Mouse (Mus musculus): ENCODE data around the gene Ftl1. TPM values are rescaled to one million over a fixed set of nuclear protein-coding genes. Genes with fewer than 3 reads are reported as not detected.
A peak's percentile ranks its signal among the peaks of the same experiment; 100 is the strongest.
"Not testable (repeated sequence)": the region's sequence is repeated elsewhere in the genome, so short reads cannot be mapped to it uniquely, and the experiment has no call there.

Ftl1 gene
- polyA plus RNA-seq (2012; rRNA removed) (1,503 and 2,450 TPM in 2 replicates), polyA plus RNA-seq (2014; fragmentation: Nextera tagmentation; extraction: Ambion mirVana) (4,726 and 4,986 TPM in 2 replicates)

GRCm38 (mm10) chr7:45459564-45460140 lies at the start of gene Ftl1:
Ftl1 (minus strand) TSS chr7:45459884.
- Histone ChIP-seq H3K27ac (replicated peaks; ENCODE audit: low read depth, low read length) (peak within 1 kb of the TSS; percentile 88), H3K9ac (ENCODE audit: low read depth, low read length, severe bottlenecking) (peak within 1 kb of the TSS; percentile 67), H3K36me3 (ENCODE audit: control insufficient read depth, insufficient read depth, low read length) (peaks cover 66% of the 10 kb centered on the region), H3K4me2 (replicated peaks; ENCODE audit: low read depth, low read length, severe bottlenecking) (peak within 1 kb of the TSS; percentile 83), H3K4me1 (ENCODE audit: control insufficient read depth, insufficient read depth, low read length) (peaks cover 32% of the 10 kb centered on the region), H3K4me3 (replicated peaks; ENCODE audit: low read length) (peak within 1 kb of the TSS; percentile 73)
- TF ChIP-seq POLR2A (IDR thresholded peaks at IDR 0.05; ENCODE audit: borderline replicate concordance, extremely low read depth, insufficient read depth, insufficient read length): peak; percentile 90; the same call in 1 of the 2 replicates
- under 1% methylated on average over 24 of the region's 37 CpGs for WGBS
- peak; percentile 93 for ATAC-seq (ENCODE audit: low FRiP score, low read depth)
- H3K27me3 ChIP-seq (ENCODE audit: control insufficient read depth, insufficient read depth, low read length); H3K9me3 ChIP-seq (ENCODE audit: control insufficient read depth, low read length): not testable (repeated sequence)
- DNase-seq (ENCODE audit: low spot score): peak; percentile 100

GRCm38 (mm10) chr7:45509181-45509882 lies 49.6 kb upstream of the Ftl1 start:
- WGBS: 23% methylated on average over 19 of the region's 19 CpGs
- no peak for DNase-seq (ENCODE audit: low spot score)
- ATAC-seq (ENCODE audit: low FRiP score, low read depth): no peak
- H3K36me3 ChIP-seq (ENCODE audit: control insufficient read depth, insufficient read depth, low read length): peaks cover 33% of the 10 kb centered on the region
- H3K9me3 ChIP-seq (ENCODE audit: control insufficient read depth, low read length): no peaks in the 10 kb centered on the region
- TF ChIP-seq POLR2A (IDR thresholded peaks at IDR 0.05; ENCODE audit: borderline replicate concordance, extremely low read depth, insufficient read depth, insufficient read length): no peak
- peak overlapping the region; percentile 90; the same call in 1 of the 2 replicates for H3K27ac ChIP-seq (replicated peaks; ENCODE audit: low read depth, low read length)
- no peaks in the 10 kb centered on the region for H3K27me3 ChIP-seq (ENCODE audit: control insufficient read depth, insufficient read depth, low read length)
- H3K9ac ChIP-seq (ENCODE audit: low read depth, low read length, severe bottlenecking): peak overlapping the region; percentile 83
- peaks cover 13% of the 10 kb centered on the region for H3K4me1 ChIP-seq (ENCODE audit: control insufficient read depth, insufficient read depth, low read length)
- H3K4me3 ChIP-seq (replicated peaks; ENCODE audit: low read length): peak overlapping the region; percentile 74
- H3K4me2 ChIP-seq (replicated peaks; ENCODE audit: low read depth, low read length, severe bottlenecking): peak overlapping the region; percentile 97

- DNase-seq (ENCODE audit: low spot score) (no peak), ATAC-seq (ENCODE audit: low FRiP score, low read depth) (no peak)
- no peak overlapping the region for H3K9ac ChIP-seq (ENCODE audit: low read depth, low read length, severe bottlenecking)
- H3K36me3 ChIP-seq (ENCODE audit: control insufficient read depth, insufficient read depth, low read length): peaks cover 33% of the 10 kb centered on the region
- no peak for TF ChIP-seq POLR2A (IDR thresholded peaks at IDR 0.05; ENCODE audit: borderline replicate concordance, extremely low read depth, insufficient read depth, insufficient read length)
- H3K4me3 ChIP-seq (replicated peaks; ENCODE audit: low read length): peak overlapping the region; percentile 74; the same call in 1 of the 2 replicates
- H3K27ac ChIP-seq (replicated peaks; ENCODE audit: low read depth, low read length): no peak overlapping the region
- peaks cover 13% of the 10 kb centered on the region for H3K4me1 ChIP-seq (ENCODE audit: control insufficient read depth, insufficient read depth, low read length)
- H3K4me2 ChIP-seq (replicated peaks; ENCODE audit: low read depth, low read length, severe bottlenecking): peak overlapping the region; percentile 97; the same call in 1 of the 2 replicates
- whole genome bisulfite sequencing: 75% methylated on average over 6 of the region's 6 CpGs
- H3K27me3 ChIP-seq (ENCODE audit: control insufficient read depth, insufficient read depth, low read length): no peaks in the 10 kb centered on the region
- no peaks in the 10 kb centered on the region for H3K9me3 ChIP-seq (ENCODE audit: control insufficient read depth, low read length)
These were observed 48.9 kb upstream of the Ftl1 start for GRCm38 (mm10) chr7:45508561-45508960.

- Histone ChIP-seq H3K27me3 (ENCODE audit: control insufficient read depth, insufficient read depth, low read length) (no peaks in the 10 kb centered on the region), H3K9ac (ENCODE audit: low read depth, low read length, severe bottlenecking) (no peak overlapping the region), H3K27ac (replicated peaks; ENCODE audit: low read depth, low read length) (no peak overlapping the region), H3K4me2 (replicated peaks; ENCODE audit: low read depth, low read length, severe bottlenecking) (no peak overlapping the region), H3K4me3 (replicated peaks; ENCODE audit: low read length) (no peak overlapping the region), H3K9me3 (ENCODE audit: control insufficient read depth, low read length) (no peaks in the 10 kb centered on the region), H3K4me1 (ENCODE audit: control insufficient read depth, insufficient read depth, low read length) (peaks cover 13% of the 10 kb centered on the region), H3K36me3 (ENCODE audit: control insufficient read depth, insufficient read depth, low read length) (peaks cover 43% of the 10 kb centered on the region)
- DNase-seq (ENCODE audit: low spot score) (no peak), ATAC-seq (ENCODE audit: low FRiP score, low read depth) (no peak)
- WGBS: 89% methylated on average over 6 of the region's 6 CpGs
- no peak for TF ChIP-seq POLR2A (IDR thresholded peaks at IDR 0.05; ENCODE audit: borderline replicate concordance, extremely low read depth, insufficient read depth, insufficient read length)
These were observed 47.9 kb upstream of the Ftl1 start for GRCm38 (mm10) chr7:45507583-45507982.

- H3K36me3 ChIP-seq (ENCODE audit: control insufficient read depth, insufficient read depth, low read length): peaks cover 95% of the 10 kb centered on the region
- TF ChIP-seq POLR2A (IDR thresholded peaks at IDR 0.05; ENCODE audit: borderline replicate concordance, extremely low read depth, insufficient read depth, insufficient read length): no peak
These were observed 38.7 kb upstream of the Ftl1 start for GRCm38 (mm10) chr7:45498427-45498826.

More at GRCm38 (mm10) chr7:45498427-45498826, 38.7 kb upstream of the Ftl1 start:
- H3K9ac ChIP-seq (ENCODE audit: low read depth, low read length, severe bottlenecking): no peak overlapping the region
- WGBS: 95% methylated on average over 6 of the region's 6 CpGs
- ATAC-seq (ENCODE audit: low FRiP score, low read depth) (no peak), DNase-seq (ENCODE audit: low spot score) (no peak)
- H3K27ac ChIP-seq (replicated peaks; ENCODE audit: low read depth, low read length): no peak overlapping the region
- no peaks in the 10 kb centered on the region for H3K27me3 ChIP-seq (ENCODE audit: control insufficient read depth, insufficient read depth, low read length)
- no peak overlapping the region for H3K4me2 ChIP-seq (replicated peaks; ENCODE audit: low read depth, low read length, severe bottlenecking)
- H3K9me3 ChIP-seq (ENCODE audit: control insufficient read depth, low read length): no peaks in the 10 kb centered on the region
- H3K4me1 ChIP-seq (ENCODE audit: control insufficient read depth, insufficient read depth, low read length): no peaks in the 10 kb centered on the region
- H3K4me3 ChIP-seq (replicated peaks; ENCODE audit: low read length): no peak overlapping the region
